Mouse (Mus musculus): ENCODE data around the gene Slc3a1. TPM values are rescaled to one million over a fixed set of nuclear protein-coding genes. Genes with fewer than 3 reads are reported as not detected.

The Slc3a1 gene
- not detected in 2 replicates for polyA plus RNA-seq (2012; ENCODE audit: insufficient read depth, insufficient read length, low replicate concordance, missing spikeins)

DNA sequence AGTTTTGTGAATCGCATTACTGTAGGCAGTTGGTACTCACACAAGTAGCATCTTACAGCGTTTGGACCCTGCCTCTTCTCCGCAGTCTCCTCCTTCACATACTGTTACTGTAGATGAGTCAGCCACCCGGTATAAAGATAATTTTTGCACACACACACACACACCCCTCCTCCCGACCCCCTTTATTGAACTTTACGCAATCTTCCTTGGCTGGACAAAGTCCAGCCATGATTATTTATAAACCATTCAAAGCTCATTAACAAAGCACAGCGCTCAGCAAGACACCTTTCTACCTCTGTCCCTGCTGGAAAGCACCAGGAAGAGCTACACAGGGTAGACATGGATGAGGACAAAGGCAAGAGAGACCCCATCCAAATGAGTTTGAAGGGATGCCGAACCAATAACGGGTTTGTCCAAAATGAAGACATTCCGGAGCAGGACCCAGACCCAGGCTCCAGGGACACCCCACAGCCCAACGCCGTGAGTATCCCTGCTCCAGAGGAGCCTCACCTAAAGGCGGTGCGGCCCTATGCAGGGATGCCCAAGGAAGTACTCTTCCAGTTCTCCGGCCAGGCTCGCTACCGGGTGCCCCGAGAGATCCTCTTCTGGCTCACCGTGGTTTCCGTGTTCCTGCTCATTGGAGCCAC lies at the start of gene Slc3a1:
TSS of gene Slc3a1 (plus strand) at position 284 of the 647 bp plus-strand sequence.
- 63% methylated on average over 20 of the region's 20 CpGs for WGBS
- H3K4me1 ChIP-seq (ENCODE audit: control insufficient read depth, insufficient read depth, low read length), result peaks cover 4% of the 10 kb centered on the region; the same call in 1 of the 2 replicates
- no peak within 1 kb of the TSS for H3K4me3 ChIP-seq (ENCODE audit: insufficient read depth, low read depth, low read length)
- TF ChIP-seq CTCF (IDR thresholded peaks at IDR 0.05; ENCODE audit: insufficient read depth, low read depth, low read length) (no peak), POLR2A (IDR thresholded peaks at IDR 0.05; ENCODE audit: insufficient read depth, low read depth, low read length) (no peak)
- no peak within 1 kb of the TSS for H3K27ac ChIP-seq (ENCODE audit: insufficient read depth, low read depth, low read length)

DNA sequence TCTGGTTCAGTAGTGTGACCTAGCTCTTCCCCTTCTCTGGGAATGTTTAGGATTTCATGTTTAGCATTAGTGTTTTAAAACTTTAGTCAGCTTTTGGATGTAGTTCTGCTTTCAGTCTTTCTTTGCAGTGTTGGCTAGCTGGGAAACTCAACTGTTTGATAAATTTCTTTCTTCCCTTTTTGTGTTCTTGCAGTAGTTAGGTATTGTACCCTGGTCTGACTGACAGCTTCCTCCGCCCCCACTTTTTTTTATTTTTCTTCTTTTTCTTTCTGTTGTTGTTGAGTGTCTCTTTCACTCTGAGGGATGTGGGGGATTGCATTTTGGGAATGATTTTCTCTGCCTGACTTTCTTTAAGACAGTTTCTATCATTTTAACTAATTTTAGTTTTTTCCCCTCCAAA lies 46.5 kb upstream of the Slc3a1 start:
- Histone ChIP-seq H3K4me1 (ENCODE audit: control insufficient read depth, insufficient read depth, low read length) (peaks cover 9% of the 10 kb centered on the region), H3K27ac (ENCODE audit: insufficient read depth, low read depth, low read length) (no peak overlapping the region), H3K4me3 (ENCODE audit: insufficient read depth, low read depth, low read length) (no peak overlapping the region)
- TF ChIP-seq POLR2A (IDR thresholded peaks at IDR 0.05; ENCODE audit: insufficient read depth, low read depth, low read length), result no peak
- TF ChIP-seq CTCF (IDR thresholded peaks at IDR 0.05; ENCODE audit: insufficient read depth, low read depth, low read length), result no peak
- WGBS, result 68% methylated on average over 1 of the region's 1 CpGs

DNA sequence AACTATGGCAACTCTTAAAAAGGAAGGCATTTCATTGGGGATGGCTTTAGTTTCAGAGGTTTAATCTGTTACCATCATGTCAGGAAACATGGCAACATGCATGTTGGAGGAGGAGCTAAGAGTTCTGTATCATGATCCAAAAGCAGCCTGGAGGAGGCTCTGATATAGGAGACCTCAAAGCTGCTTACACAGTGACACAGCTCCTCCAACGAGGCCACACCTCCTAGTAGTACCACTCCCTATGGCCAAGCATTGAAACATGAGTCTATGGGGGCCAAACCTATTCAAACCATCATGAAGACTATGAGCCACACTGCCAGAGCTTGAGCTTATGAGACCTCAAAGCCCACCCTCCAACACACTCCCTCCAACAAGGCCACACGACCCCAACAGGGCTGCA lies 45.4 kb upstream of the Slc3a1 start:
- H3K4me3 ChIP-seq (ENCODE audit: insufficient read depth, low read depth, low read length), result no peak overlapping the region
- peaks cover 11% of the 10 kb centered on the region for H3K4me1 ChIP-seq (ENCODE audit: control insufficient read depth, insufficient read depth, low read length)
- no peak overlapping the region for H3K27ac ChIP-seq (ENCODE audit: insufficient read depth, low read depth, low read length)
- TF ChIP-seq POLR2A (IDR thresholded peaks at IDR 0.05; ENCODE audit: insufficient read depth, low read depth, low read length), result no peak
- TF ChIP-seq CTCF (IDR thresholded peaks at IDR 0.05; ENCODE audit: insufficient read depth, low read depth, low read length), result no peak
- 84% methylated on average over 2 of the region's 2 CpGs for WGBS

DNA sequence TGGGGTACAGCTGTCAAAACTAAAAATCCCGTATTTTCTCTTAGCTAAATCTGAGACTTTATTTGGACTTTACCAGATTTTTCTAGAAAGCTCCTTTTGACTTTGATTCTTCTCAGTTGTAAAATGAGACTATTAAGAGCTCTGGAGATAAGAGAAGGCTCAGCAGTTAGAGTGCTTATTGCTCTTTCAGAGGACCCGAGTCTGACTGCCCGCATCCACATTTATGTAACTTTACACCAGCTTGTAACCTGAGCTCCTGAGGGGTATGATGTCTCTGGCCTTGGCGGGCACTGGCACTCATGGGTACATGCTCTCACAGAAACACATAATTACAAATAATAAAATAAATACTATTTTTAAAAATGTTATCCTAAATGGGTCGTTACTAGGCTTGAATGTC lies 41.8 kb upstream of the Slc3a1 start:
- Histone ChIP-seq H3K27ac (ENCODE audit: insufficient read depth, low read depth, low read length) (no peak overlapping the region), H3K4me1 (ENCODE audit: control insufficient read depth, insufficient read depth, low read length) (peaks cover 12% of the 10 kb centered on the region), H3K4me3 (ENCODE audit: insufficient read depth, low read depth, low read length) (no peak overlapping the region)
- WGBS, result 60% methylated on average over 5 of the region's 5 CpGs
- TF ChIP-seq CTCF (IDR thresholded peaks at IDR 0.05; ENCODE audit: insufficient read depth, low read depth, low read length) (no peak), POLR2A (IDR thresholded peaks at IDR 0.05; ENCODE audit: insufficient read depth, low read depth, low read length) (no peak)

DNA sequence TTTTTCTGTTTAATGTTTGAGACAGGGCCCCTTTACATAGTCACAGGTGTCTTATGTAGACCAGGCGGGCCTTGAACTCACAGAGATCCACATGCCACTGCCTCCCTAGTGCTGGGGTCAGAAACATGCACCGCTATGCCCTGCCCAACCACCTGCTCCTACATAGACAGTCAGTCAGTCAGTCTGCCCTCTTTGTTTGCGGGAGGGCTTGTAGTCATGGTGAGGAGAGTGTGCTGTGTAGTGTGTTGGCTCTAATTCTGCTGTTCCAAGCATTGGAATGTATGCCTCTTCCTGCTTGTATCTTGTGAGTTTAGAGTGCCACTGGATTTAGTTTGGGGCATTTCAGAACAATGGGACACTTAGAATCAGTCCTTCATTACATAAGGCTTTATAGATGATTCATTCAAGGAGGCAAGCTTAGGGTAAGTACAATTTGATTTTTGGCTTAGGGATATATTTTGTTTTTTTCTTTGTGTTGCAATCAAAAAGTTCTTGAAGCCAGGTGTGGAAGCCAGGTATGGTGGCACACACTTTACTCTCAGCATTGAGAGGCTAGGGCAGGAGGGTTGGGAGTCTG lies 40.3 kb upstream of the Slc3a1 start:
- Histone ChIP-seq H3K4me1 (ENCODE audit: control insufficient read depth, insufficient read depth, low read length) (peaks cover 10% of the 10 kb centered on the region), H3K27ac (ENCODE audit: insufficient read depth, low read depth, low read length) (no peak overlapping the region), H3K4me3 (ENCODE audit: insufficient read depth, low read depth, low read length) (no peak overlapping the region)
- TF ChIP-seq POLR2A (IDR thresholded peaks at IDR 0.05; ENCODE audit: insufficient read depth, low read depth, low read length) (no peak), CTCF (IDR thresholded peaks at IDR 0.05; ENCODE audit: insufficient read depth, low read depth, low read length) (no peak)
- 89% methylated on average over 3 of the region's 3 CpGs for WGBS

DNA sequence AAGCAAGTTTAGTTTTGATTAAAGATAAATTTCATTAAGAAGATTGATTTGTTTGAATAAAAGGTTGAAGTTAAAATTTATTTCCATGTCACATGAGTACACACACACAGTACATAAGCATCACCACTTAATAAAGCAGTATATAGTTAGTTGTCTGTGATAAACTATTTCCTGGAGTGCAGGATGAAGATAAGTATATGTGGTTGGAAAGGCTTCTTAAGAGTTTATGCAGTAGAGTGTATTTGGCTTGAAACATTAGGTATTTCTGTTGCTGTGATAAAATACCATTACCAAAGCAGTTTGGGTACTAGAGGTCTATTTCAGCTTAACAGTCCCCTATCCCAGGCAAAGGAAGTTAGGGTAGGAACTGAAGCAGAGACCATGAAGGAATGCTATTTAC lies 39.7 kb upstream of the Slc3a1 start:
- H3K4me1 ChIP-seq (ENCODE audit: control insufficient read depth, insufficient read depth, low read length), result peaks cover 9% of the 10 kb centered on the region; the same call in 1 of the 2 replicates
- no peak for TF ChIP-seq POLR2A (IDR thresholded peaks at IDR 0.05; ENCODE audit: insufficient read depth, low read depth, low read length)
- no peak for TF ChIP-seq CTCF (IDR thresholded peaks at IDR 0.05; ENCODE audit: insufficient read depth, low read depth, low read length)
- H3K27ac ChIP-seq (ENCODE audit: insufficient read depth, low read depth, low read length), result no peak overlapping the region
- H3K4me3 ChIP-seq (ENCODE audit: insufficient read depth, low read depth, low read length), result no peak overlapping the region

DNA sequence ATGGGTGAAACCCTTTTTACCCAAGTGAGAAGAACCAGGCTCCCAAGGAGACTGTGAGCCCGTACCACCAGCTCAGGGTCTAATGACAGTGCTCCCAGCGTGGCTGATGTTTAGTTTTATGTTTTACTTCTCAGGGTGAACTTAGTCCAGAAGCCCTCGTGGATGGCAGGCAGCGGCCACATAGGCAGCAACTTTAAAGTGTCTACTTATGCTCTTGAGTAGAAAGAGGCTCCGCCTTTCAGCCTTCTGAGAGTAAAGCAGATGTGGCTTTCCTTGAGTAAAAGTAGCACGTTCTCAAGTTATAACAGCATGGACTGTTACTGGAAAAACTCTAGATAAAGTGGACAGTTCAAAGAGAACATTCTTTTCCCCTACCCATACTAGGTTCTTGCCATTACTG lies 32.3 kb upstream of the Slc3a1 start:
- WGBS, result 65% methylated on average over 6 of the region's 6 CpGs
- Histone ChIP-seq H3K4me3 (ENCODE audit: insufficient read depth, low read depth, low read length) (no peak overlapping the region), H3K27ac (ENCODE audit: insufficient read depth, low read depth, low read length) (no peak overlapping the region), H3K4me1 (ENCODE audit: control insufficient read depth, insufficient read depth, low read length) (peaks cover 9% of the 10 kb centered on the region; the same call in 1 of the 2 replicates)
- TF ChIP-seq POLR2A (IDR thresholded peaks at IDR 0.05; ENCODE audit: insufficient read depth, low read depth, low read length) (no peak), CTCF (IDR thresholded peaks at IDR 0.05; ENCODE audit: insufficient read depth, low read depth, low read length) (no peak)

DNA sequence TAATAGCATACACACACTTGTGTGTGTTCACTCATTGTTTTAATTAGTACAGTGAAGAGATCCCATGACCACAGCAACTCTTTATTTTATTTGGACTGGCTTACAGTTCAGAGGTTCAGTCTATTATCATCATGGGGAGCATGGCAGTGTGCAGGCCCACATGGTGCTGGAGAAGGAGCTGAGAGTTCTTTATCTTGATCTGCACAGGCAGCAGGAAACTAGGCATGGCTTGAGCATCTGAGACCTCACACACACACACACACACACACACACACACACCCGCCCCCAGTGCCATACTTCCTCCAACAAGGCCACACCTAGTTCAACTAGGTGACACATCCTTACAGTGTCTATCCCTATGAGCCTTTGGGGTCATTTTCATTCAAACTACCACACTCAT lies 30.5 kb upstream of the Slc3a1 start:
- no peak for TF ChIP-seq POLR2A (IDR thresholded peaks at IDR 0.05; ENCODE audit: insufficient read depth, low read depth, low read length)
- no peak for TF ChIP-seq CTCF (IDR thresholded peaks at IDR 0.05; ENCODE audit: insufficient read depth, low read depth, low read length)
- Histone ChIP-seq H3K4me3 (ENCODE audit: insufficient read depth, low read depth, low read length) (no peak overlapping the region), H3K27ac (ENCODE audit: insufficient read depth, low read depth, low read length) (no peak overlapping the region), H3K4me1 (ENCODE audit: control insufficient read depth, insufficient read depth, low read length) (peaks cover 9% of the 10 kb centered on the region; the same call in 1 of the 2 replicates)
- 89% methylated on average over 1 of the region's 1 CpGs for WGBS

DNA sequence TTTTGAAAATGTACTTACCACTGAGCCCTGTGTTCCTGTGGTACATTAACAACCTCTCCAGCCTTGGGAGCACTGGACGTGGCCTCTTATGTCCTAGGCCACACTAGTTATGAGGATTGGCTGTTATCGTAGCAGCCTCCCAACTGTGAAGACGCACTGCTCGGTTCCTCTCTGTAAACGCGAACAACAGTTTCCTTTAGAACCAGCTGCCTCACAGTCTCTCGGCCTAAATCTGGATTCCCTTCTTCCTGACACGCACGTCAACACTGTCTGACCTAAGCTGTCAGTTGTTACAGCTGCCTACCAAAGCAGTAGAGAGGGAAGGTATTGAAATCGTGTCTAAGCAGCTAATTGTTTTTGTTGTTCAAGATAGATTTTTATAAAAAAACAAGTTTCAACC lies 28.5 kb upstream of the Slc3a1 start:
- Histone ChIP-seq H3K4me1 (ENCODE audit: control insufficient read depth, insufficient read depth, low read length) (peaks cover 12% of the 10 kb centered on the region), H3K27ac (ENCODE audit: insufficient read depth, low read depth, low read length) (no peak overlapping the region; the same call in 1 of the 2 replicates), H3K4me3 (ENCODE audit: insufficient read depth, low read depth, low read length) (no peak overlapping the region)
- TF ChIP-seq CTCF (IDR thresholded peaks at IDR 0.05; ENCODE audit: insufficient read depth, low read depth, low read length), result no peak
- no peak for TF ChIP-seq POLR2A (IDR thresholded peaks at IDR 0.05; ENCODE audit: insufficient read depth, low read depth, low read length)
- WGBS, result 41% methylated on average over 10 of the region's 10 CpGs
